Mouse (Mus musculus) common myeloid progenitor, adult 5-6 weeks (primary cell): ENCODE results near the gene Pqlc2. TPM values are rescaled to one million over a fixed set of nuclear protein-coding genes. Genes with fewer than 3 reads are reported as not detected.
A peak's percentile ranks its signal among the peaks of the same experiment; 100 is the strongest.

Experiments used
- ATAC-seq: replicated peaks from 2 replicates; pipeline ENCODE4 v1.8.0; 2016; ENCODE audit warnings: low read depth, mild to moderate bottlenecking, moderate TSS enrichment, inconsistent platforms; ENCODE audit not compliant: poor library complexity, severe bottlenecking
- total RNA-seq: library from RNA; stranded (forward); fragments of 200-1000, 187-1606 nt; gene quantifications from 2 replicates; pipeline ENCODE4 v1.2.3, GENCODE M21; 2017

Gene Pqlc2
- total RNA-seq, 1 experiment from 2014 or later: 2.6 TPM

DNA sequence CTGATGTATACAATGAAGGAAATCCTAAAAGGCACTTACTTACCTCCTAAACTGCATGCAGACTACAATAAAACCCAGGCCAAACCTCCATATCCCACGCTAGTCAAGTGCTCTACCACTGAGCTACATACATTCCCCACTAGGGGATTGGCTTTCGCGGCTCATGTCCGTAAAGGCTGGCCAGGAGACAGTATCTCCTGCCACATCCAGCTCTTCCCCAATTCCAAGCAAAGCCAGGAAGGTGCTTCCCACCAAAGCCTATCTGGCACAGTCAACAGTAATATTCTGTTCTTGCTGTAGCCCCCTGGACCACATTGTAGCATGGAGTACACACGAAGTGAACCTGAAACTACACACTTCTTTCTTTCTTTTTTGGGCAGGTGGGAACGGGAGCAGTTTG is 857 bp downstream of the Pqlc2 start:
- ATAC-seq: no peak

DNA sequence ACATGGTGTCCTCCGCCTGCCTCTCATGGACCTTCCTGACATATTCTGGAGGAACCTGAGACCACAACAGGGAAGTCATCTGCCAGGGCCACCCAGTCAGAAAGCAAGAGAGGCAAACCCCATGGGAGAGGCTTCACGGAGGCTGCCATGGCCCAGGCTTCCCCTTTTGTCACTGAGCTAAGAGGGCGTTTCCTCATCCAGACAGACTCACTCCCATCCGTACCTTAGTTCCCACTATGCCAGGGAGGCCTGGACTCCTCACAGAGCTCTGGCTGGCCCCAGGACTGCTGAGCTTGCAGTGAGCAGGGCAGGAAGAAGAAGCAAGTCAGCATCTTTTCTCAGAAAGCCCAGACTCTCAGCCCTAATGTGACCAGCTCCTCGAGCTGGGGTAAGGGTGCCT is 2.6 kb downstream of the Pqlc2 start:
- peak; percentile 34 for ATAC-seq

DNA sequence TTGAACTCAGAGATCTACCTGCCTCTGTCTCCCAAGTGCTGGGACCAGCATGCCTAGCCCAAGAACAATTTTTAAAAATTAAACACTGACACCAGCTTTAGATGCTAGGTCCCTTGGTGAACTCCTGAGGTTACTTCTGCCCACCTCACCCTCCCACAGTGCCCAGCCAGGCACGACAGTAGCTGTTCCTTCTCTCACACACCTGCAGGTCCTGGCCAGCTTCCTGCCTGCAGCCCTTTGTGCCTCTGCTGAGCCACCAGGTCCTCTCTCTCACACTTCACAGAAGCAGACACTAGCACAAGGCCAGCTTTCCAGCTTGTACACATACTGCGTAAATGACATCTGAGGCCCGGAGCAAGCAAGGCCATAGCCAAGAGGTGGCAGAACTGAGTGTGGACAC is 5.0 kb downstream of the Pqlc2 start:
- no peak for ATAC-seq

DNA sequence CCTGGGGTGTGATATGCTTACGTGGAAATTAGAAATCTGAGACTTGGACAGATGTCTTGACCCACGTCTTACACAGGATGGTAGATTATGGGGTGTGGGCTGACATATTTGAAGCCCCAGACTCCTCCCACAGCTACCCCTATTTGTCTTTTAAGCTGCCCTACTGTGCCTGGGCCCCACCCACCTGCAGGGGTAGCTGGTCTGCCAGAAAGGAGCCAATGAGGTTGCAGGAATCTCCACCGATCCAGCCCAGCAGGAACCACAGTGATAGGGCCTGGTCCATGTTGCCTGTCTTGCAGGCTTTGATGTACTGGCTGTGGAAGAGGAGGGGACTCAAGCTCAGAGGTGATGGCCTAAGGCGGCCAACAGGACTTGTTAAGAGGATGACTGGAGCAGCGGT is 8.3 kb downstream of the Pqlc2 start:
- ATAC-seq: no peak

DNA sequence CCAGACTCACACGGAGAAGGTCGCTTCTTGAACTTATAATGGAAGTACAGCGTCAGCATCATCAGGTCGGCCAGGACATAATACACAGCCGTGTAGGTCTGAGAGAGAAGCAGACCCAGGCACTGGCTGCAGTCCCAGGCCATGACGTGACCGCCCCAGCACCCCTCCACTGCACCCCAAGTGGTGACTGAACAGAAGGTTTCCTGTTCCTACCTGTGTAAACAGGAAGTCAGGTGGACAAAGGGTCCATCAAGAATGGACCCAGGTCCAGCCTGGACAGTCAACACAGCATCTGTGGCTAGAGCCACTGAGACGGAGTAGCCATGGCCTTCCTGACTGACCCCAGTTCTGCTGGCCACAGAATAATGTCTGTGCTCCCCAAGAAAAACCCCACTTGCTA is 8.7 kb downstream of the Pqlc2 start:
- ATAC-seq: no peak

DNA sequence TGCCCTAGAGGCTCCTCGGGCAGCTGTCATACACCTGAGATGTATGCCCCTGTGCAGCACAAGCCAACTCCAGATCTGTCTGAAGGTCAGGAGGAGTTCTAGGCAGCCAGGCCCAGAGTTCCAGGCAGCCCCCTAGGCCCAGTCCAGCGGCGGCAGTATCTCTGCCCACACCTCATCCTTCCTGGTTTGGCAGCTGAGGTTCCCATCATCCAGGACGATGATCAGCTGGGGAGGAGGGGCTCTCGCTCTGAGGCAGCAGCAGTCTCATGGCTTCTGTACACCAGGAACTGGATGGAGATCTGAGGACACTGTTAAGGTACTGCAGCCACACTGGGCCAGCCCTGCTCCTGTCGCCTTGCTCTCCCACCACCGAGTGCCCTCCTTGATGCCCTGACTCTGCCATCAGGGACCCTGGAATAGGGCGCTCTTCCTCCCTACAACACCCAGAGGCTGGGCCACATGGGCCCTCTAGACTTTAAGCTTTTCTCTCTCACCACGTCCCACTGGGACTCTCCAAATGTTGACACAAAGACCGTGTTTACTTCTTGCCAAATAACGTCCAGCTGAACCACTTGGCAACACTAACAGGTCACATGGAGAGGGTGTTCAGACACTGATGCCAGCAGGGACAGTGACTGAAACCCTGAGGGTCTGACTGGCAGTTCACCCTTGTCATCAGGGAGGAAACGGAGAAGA is 11.7 kb downstream of the Pqlc2 start:
- no peak for ATAC-seq

DNA sequence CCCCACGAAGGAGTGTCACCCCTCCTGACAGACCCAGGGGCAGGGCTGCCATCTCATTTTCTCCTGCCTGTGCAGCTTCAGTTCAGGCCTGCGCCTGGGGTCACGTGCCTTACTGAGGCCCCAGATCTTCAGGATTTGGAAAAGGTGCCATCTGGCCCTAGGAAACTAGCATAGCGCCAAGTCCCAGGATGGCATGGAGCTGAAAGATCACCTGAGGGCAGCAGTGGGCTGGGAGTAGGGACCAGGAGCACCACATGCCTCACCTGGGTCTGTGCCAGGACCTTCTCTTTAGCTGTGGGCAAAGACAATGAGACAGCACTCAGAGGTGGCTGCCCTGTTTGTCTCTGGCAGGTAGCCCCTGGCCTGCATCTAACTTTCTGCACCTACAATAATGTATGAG is 12.9 kb downstream of the Pqlc2 start:
- no peak for ATAC-seq

DNA sequence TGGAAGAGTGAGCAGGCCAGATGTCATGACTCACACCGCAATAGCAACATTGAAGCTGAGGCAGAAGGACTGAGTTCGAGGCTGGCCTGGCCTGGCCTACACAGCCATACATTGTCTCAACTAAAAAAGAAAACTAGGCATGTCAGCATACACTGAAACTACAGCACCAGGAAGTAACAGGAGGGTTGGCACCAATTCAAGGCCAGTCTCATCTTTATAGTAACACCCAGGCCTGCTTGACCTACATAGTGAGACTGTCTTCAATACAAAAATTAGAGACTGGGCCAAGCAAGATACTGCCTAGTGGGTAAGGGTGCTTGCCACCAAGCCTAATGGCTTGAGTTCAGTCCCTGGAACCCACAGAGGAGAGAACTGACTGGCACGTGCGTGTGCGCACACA is 18.5 kb downstream of the Pqlc2 start:
- no peak for ATAC-seq

DNA sequence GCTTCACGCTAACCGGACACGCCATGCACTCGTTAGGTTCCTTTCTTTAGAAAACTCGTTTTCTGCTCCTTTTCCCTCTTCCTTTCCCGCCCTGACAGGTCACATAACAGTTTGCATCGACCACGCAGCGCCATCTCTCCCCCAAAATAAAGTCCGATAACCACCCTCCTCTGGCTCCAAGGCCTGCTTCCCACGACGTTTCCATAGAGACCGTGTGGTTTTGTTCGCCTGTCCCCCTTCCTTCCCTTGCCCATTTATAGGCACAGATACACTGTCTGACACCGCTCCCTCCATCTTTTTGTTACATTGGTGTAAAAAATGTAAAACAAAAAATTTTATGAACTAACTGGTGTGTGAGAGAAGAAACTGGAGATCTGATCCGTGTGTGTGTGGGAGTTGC is 19.4 kb downstream of the Pqlc2 start:
- no peak for ATAC-seq

DNA sequence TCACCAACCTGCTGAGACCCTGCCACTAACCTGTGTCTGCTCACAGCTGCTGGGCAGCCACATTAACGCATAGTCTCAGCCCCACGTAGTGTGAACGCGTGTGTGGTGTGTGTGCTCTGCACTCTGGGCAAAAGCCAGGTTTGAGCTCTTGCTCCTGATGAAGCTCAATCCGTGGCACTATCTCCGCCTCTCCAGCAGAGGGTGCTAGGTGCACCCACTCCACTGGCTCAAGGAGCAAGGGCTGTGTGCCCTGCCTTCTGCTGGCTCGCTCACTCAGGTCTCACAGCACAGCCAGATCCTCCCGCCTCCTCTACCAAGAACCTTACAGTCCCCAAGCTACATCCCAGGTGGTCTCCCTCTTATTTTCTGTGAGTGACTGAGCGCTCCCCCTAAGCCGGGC is 21.5 kb downstream of the Pqlc2 start:
- ATAC-seq: peak; percentile 72

DNA sequence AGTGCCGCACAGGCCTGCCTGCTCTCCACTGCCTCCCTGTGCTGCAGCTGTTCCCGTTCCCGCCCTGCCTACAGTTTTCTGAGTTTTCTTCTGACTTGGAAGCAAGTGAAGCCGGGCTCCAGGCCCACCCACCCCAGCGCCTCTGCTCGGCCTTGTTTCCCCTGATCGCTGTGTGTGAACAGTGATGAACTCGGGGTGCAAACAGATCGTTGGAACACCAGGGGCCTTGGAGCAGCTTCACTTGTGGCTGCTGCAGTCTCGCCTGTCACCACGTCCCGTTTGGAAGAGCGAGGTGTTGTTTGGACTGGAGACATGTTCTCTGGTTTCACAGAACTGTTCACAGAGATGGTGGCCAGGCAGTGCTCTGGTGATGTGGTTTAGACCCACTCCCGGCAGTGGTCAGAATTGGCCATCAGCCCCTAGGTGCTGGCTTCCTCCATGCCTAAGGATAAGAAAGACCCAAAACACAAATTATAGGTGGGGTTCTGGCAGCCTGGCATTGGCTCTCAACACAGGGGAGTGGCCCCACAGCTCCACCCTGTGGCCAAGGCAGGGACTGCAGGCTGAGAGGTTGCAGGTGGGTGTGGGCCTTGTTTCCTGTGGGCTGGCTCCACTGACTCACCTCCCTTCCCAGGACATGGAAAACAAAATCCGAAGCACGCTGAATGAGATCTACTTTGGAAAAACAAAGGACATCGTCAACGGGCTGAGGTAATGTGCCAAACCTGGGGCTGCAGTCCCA is 23.2 kb downstream of the Pqlc2 start:
- peak; percentile 74 for ATAC-seq

DNA sequence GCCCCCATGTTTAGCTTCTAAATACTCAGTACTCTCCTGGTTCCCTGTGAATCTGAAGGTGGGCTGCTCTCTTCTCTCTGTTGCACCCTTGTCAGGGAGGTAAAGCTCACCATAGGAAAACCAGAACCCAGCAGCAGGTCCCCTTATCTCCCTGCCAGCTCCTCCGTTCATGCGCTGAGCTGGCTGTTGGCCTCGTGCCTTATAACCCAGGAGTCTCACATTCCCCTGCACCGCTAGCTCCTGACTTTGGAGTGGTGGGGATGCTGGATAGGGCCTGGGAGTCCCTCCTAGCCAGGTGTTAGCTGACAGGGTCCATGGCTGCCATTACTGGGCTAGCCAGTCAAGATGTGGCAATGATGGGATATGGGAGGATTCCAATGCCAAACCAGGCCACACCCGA is 24.3 kb downstream of the Pqlc2 start:
- ATAC-seq: no peak

DNA sequence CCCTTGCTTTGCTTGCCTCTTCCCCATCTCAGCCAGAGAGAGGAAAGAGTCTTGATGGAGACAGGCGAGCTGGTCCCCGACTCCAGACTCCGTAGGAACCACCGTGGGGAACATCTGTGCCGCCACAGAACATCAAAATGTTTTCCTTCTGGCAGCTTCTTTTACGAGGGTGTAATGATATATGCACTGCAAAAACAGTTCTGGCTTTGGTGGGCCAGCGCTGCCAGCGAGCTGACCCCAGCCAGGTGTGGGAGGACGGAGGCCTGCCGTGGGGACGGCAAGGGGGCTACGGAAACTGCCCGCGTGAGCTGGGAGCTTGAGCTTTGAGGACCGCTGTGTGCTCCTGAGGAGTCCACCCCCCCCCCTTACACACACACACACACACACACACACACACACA is 25.6 kb downstream of the Pqlc2 start:
- no peak for ATAC-seq

DNA sequence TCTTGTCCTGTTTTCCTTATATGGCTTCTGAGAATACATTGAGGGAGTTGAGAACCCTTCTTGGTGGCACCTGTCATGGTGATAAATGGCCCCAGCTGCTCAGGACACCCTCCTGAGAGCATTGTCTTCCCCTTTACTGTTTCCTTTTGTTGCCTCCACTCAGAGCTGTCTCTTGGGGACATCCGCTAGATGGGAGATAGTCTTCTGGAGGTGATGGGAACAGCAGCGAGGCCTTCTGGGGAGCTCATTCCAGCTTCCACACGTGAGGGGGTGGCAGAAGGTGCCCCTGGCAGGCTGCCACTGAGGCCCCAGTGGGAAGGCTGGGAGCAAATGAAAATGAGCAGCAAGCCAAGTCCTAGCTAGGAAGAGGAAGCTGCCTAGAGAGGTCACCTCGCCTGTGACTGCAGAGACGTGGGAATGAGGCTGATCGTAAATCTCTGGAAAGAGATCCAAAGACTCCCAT is 27.5 kb downstream of the Pqlc2 start:
- ATAC-seq: no peak

DNA sequence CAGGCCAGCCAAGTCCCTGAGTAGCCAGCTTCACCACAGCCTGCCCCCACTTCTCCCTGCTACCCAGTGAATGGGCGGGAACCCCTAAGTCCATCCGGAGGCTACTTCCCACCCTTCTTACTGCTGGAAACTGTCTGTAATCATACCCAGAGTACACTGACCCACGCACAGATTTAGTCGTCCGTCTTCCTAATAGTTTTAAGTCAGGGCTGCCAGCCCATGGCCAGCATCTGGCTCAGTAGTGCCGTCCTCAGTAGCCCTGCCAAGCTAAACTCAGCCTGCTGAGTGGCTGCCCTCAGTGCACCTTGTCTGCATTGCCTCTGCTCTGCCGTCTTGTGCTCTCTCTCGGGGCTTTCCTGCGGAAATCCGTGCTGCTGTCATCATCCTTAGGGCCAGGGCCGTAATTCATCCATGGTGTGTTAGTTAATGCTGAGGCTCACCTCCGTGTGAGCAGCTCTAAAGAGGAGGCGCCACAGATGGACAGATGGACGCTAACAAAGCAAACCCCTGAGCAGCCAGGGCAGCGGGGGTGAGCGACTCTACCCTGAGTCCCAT is 28.6 kb downstream of the Pqlc2 start:
- ATAC-seq: no peak

DNA sequence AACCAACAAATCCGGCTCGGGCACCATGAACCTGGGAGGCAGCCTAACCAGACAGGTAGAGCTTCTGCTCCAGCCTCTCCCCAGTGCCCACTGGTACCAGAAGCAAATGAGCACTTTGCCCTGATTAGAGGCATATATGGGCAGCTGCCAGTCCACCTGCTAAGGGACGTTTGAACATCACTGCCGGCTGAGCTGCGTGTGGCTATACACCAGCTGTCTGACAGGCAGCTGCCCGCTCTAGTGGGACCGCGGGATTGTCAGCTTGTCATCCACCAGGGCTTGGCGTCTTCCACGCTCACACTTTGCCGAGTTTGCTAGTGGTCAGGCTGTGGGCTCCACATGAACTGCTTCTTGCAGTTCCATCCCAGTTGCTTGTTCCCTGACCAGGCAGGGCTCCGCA is 30.0 kb downstream of the Pqlc2 start:
- ATAC-seq: no peak

DNA sequence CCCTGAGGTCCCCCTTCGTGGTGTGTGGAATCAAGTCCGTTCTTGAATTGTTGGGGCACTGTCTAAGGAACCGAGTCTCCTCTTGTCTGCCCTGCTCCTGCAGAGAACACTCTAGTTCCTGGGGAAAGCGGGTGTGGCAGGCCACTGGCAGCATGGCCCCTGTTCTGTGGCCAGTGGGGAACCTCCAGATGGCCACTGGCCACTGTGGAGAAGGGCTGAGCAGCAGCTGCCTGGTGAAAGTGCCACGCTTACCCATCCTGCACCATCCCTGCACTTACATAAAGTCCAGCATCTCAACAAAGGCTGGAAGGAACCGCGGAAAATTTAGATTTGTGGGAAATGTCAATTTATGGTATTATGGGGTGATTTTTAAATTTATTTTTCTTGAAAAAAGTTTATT is 34.1 kb downstream of the Pqlc2 start:
- ATAC-seq: no peak

DNA sequence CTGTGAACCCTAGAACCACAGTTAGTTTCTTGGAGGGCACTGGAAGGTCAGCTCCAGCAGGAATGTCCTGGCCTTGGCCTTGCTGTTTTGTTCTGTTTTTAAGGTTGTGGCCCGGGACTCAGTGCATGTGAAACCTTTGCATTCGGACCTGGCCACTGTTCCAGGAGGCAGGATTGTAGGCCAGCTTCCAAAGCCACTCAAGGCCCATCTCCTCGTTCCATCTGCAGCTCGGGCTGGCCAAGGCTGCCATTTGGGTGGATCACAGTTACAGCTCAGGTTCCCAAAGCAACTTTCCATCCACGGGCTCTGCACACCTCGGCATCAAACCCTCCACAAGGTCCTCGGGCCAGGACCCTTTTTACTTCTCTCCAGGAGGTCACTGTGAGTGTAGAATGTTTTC is 35.9 kb downstream of the Pqlc2 start:
- no peak for ATAC-seq

DNA sequence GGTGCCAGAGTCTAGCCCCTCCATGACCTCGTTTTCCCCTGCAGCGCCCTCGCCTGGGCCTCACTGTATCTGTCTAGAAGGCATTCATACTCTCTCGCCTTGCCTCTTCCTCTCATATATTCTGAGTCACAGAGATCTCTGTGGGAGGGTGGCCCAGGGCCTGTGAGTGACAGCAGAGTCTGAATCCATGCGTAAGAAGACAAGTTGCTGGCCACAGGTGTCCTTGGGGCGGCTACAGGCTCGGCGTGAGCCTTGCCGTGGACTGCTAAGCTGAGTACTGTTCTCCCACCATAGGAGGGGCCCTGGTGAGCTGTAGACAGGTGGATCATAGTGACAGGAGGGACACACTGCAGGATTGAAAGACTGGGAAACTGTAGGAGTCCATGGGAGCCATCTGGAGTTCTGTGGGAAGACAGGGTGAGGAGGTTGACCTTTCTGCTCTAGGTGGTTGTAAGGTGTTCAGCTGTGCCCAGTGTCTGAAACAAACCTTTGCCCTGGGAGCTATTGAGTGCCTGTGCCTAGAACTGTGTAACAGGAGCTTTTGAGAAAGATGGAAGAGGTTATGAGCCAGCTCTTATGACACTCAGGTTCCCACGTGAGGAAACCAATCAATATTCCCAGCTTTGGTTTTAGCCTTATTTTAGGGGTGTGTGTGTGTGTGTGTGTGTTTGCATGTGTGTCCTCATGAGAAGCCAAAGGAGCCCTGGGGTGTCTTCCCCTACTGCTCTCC is 37.4 kb downstream of the Pqlc2 start:
- no peak for ATAC-seq

DNA sequence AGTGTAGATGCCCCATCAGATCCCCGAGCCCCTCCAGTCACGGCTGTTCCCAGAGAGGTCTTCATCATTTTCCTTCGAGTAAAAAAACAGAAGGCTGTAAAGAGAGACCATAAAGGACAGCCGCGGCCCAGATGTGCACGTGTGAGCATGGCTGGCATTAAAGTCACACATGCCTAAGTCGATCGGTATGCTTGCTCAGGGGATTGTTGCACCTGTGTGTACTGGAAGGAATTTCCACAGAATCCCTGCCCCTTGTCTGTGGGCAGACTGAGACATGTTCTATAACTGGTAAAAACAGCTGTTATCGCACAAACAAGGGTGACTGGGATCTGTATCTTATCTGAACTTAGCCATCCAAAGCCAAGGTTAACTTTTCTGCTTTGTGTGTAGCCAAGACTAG is 38.9 kb downstream of the Pqlc2 start:
- ATAC-seq: no peak

DNA sequence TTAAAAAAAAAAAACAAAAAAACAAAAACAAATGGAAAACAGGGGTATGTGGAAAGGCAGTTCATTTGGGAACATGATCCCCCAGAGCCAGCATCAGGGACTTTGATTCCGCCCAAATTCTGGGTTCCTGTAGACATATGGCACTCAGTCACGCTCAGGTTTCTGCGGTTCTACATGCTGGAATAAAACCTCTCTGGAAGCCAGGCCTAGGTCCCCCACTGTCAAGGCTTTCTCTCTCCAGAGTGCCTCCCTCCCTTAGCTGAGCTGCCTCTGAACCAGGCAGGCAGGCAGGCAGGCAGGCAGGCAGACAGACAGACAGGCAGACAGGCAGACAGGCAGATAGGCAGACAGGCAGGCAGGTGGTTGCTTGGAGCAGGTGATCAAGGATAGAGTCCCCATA is 40.3 kb downstream of the Pqlc2 start:
- ATAC-seq: no peak
